Mouse (Mus musculus): ENCODE data around the gene Psma7. TPM values are rescaled to one million over a fixed set of nuclear protein-coding genes. Genes with fewer than 3 reads are reported as not detected.

Gene Psma7
- 100 to 1,000 TPM; 244 to 245 TPM for total RNA-seq (2021)

DNA sequence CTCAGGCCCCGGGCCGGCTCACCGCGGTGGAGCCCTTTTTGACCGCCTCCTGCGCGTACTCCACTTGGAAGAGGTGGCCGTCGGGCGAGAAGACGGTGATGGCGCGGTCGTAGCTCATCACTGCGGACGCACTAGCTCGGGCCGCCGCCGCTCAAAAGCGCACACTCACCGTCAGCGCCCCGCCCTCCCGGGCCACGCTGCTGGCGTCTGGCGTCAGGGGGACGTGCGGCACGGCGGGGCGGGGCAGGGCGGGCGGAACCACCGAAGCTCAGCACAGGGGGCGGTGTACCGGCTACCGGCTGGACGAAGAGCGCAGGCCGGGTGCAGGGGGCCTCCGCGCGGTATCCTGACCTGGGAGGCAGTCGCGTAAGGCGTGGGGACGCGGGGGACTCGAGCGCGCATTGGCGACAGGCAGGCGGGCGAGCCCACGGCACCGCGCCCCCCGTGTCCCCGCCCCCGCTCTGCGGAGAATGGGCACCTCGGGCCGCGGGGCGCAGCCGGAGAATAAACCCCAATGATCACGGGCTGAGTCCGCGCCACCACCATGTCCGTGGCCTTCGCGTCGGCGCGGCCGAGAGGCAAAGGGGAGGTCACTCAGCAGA, at the start of gene Psma7, which contains the start of gene Ss18l1:
Gene Psma7 (minus strand): TSS at position 178 of the 602 bp plus-strand sequence.
Gene Ss18l1 (plus strand): TSS at position 254 of the 602 bp plus-strand sequence.
- intact Hi-C loops (cut with DNase I): loop anchor here (5.0 kb wide), 2 partner anchors 65 to 125 kb away; partner anchors contain the start of gene Taf4
- peak; percentile 95 for DNase-seq

DNA sequence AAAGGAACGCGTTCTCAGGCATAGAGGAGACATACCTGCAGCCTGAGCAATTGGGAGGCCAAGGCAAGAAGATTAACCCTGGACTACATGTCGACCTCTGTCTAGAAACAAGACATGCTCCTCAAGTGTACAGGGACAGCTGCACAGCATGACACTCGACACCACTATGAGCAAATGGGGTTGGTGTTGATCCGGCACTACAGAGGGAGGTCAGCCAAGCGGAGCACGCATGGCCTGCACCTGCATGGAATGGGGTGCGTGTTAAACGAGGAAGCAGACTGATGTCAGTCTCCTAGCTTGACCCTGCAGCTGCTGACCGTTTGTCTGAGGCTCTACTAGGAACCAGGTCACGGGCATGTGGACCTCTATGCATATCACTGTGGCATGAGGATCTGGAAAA, 48.1 kb upstream of the Psma7 start:
- intact Hi-C loops (cut with DNase I): no loop called here

DNA sequence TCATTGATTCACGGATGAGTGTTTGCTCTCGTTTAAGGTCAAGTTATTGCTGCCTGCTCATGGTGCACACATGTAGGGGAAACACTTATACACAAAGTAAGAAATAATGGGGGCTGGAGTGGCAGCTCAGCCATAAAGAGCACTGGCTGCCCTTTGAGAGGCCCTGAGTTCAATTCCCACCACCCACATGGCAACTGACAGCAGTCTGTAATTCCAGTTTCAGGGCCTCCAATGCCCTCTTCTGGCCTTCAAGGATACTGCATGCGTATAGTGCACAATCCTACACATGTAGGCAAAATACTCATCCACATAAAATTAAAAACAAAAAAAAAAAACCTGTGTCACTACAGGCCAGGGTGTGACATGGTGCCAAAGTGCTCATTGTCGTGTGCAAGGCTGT, 45.2 kb upstream of the Psma7 start:
- DNase-seq: no peak
- intact Hi-C loops (cut with DNase I): loop anchor here (10.0 kb wide), 1 partner anchor 77 kb away; no protein-coding TSS in a partner anchor

More for the DNA sequence above, 48.1 kb upstream of the Psma7 start:
- no peak for DNase-seq

DNA sequence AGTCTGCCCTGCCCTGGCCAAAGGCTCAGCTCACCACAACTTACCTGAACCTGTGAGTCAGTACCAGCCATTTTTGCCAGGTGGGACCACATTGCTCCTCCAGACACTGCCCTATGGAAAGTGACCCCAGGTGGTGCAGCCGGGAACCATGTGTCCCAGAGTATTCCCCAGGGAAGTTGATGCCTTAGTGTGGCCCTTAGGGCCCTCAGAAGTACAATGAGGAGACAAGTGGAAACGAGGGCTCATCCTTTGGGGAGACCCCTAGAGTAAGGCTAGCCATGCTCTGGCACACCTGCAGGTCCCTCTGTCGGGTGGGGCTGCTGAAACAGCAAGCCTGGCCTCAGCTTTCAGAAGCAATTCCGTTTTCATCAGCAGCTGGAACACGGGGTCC, 44.4 kb upstream of the Psma7 start:
- DNase-seq: no peak
- intact Hi-C loops (cut with DNase I): loop anchor here (10.0 kb wide), 1 partner anchor 78 kb away; no protein-coding TSS in a partner anchor

DNA sequence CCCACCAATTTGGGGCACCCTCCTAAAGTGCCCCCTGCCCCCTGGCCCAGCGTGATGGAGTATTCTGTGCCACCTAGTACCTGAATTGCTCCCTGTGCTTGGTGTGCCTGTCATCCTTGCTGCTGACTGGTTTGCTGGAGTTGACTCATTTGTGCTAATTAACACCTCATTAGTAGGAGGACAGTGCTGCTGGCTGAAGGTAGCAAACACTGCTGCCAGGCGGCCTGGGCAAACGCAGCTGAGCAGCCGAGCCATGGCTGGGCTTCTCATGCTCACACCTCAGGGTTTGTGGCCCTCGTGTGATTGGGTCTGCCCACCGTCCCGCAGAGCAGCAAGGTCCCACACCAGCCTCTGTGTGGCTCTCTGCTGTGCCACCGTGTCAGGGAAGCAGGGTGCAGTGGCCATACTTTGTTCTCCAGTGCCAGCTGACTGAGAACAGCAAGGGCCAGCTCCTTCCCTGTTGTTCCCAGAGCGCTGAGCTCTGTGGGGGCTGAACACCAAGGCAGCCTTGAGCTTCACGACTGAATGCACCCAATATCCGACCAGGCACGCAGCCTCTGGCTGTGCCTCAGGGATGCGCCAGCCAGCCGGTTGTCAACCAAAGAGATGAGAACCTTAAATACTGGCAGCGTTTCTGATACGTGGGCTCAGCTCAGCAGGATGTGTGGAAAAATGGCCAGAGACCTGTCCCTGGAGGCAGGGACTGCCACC, 43.8 kb upstream of the Psma7 start:
- intact Hi-C loops (cut with DNase I): loop anchor here (10.0 kb wide), 1 partner anchor 79 kb away; no protein-coding TSS in a partner anchor
- DNase-seq: peak; percentile 31

DNA sequence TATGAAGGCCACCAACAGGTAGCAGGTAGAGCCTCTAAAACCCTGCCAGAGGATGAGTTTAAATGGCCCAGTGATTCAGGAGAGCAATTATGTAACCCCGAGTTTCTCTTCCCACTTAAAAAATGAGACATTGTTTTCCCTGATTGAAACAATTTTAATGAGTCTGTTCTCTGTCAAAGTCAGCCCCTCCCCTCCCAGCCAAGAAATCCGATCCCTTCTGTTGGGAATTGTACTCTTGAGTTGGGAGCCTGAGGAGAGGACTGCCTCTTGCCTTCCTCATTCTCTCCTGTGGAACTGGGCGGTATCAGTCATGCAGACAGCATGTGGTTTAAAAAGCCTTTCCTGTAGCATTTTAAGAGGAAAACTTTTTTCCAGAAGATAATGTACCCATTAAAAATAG, 42.3 kb upstream of the Psma7 start:
- DNase-seq: no peak
- intact Hi-C loops (cut with DNase I): loop anchor here (10.0 kb wide), 1 partner anchor 80 kb away; no protein-coding TSS in a partner anchor

DNA sequence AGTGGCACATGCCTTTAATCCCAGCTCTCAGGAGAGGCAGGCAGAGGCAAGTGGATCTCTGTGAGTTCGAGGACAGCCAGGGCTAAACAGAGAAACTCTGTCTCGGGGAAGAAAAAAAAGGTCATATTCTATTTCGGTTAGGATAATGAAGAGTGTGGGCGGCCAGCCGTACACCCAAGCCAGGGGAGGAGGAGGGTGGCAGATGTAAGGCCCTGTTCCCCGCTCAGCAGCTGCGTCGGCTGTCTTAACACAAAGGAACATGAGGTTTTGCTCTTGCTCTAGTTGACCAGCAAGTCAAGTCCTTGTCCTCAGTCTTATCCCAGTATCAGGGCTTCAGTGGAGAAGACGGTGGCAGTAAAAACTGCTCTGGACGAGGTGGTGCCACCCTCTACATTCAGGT, 40.8 kb upstream of the Psma7 start:
- intact Hi-C loops (cut with DNase I): loop anchor here (10.0 kb wide), 1 partner anchor 82 kb away; no protein-coding TSS in a partner anchor
- no peak for DNase-seq

DNA sequence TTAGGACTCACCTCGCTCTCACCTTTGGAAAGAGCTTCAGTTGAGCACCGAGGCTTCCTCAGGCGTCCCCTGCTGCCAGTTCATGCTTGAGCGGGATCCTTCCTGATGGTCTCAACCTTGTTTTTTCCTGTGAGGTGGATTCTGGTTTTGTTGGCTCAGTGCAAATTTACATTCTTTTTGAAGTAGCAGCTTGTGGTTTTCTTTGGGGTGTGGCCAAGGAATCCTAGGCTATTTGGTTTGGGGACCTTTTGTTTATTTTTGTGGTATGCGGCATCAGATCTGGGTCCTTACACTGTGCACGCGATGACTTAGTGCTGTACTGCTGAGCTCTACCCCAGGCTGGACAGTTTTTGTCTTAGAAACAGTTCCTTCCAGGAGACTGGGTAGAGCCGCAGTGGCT, 38.4 kb upstream of the Psma7 start:
- intact Hi-C loops (cut with DNase I): loop anchor here (10.0 kb wide), 1 partner anchor 84 kb away; no protein-coding TSS in a partner anchor
- DNase-seq: no peak

DNA sequence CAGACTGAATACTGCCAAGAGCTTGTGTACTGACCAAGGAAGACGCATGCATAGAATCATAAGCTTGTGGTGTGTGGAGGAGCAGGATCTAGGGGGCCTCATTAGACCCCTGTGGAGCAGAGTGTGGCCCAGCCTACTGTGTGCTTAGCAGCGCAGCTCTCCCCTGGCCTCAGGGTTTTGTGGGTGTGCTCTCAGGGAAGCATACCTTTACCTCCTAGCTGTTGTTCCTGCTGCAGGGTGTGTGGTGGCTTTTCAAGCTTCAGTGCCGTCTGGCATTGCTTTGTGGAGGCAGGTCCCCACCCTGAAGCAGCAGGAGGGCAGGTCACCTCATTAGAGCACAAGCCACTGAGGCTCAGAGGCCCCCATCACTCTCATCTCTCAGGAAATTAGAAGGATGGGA, 35.4 kb upstream of the Psma7 start:
- intact Hi-C loops (cut with DNase I): loop anchor here (10.0 kb wide), 1 partner anchor 177 kb away; the partner anchor contains the start of gene Rps21
- DNase-seq: no peak

DNA sequence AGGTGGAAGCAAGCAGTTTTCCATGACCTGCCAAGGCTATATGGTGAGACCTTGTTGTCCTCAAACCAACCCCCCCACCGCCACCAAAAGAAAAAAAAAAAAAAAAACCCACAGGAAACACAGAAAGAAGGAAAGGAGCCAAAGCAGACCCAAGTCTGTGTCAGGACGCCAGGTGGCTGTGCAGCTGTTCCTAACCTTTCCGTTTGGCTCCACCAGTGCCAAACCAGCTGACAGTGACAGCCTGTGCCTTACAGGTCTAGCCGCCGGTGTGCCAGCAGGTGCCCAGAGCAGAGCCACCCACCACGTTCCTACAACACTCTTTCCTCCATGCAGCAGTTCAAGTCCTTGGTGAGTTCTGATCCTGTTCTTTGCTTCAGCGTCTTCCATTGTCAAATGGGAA, 30.7 kb upstream of the Psma7 start:
- DNase-seq: no peak
- intact Hi-C loops (cut with DNase I): loop anchor here (5.0 to 10.0 kb wide), 2 partner anchors 44 to 182 kb away; partner anchors contain the start of genes Osbpl2 and Rps21

DNA sequence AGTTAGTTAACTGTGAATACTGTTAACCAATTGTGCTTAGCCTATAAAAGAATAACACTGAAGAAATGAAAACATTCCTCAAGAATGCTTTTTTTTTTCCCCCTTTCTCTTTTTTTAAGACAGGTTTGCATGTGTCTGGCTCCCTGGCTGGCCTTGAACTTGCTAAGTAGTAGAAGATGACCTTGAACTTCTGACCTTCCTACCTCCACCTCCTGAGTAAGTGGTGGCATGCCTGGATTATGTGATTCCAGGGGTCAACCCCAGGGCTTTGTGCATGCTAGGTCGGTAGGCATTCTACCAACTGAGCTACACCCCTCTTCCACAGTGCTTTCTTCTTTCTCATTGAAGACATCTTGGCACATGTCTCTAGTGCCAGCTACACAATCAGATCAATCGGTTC, 29.4 kb upstream of the Psma7 start:
- intact Hi-C loops (cut with DNase I): loop anchor here (5.0 to 10.0 kb wide), 2 partner anchors 46 to 183 kb away; partner anchors contain the start of genes Osbpl2 and Rps21
- no peak for DNase-seq

DNA sequence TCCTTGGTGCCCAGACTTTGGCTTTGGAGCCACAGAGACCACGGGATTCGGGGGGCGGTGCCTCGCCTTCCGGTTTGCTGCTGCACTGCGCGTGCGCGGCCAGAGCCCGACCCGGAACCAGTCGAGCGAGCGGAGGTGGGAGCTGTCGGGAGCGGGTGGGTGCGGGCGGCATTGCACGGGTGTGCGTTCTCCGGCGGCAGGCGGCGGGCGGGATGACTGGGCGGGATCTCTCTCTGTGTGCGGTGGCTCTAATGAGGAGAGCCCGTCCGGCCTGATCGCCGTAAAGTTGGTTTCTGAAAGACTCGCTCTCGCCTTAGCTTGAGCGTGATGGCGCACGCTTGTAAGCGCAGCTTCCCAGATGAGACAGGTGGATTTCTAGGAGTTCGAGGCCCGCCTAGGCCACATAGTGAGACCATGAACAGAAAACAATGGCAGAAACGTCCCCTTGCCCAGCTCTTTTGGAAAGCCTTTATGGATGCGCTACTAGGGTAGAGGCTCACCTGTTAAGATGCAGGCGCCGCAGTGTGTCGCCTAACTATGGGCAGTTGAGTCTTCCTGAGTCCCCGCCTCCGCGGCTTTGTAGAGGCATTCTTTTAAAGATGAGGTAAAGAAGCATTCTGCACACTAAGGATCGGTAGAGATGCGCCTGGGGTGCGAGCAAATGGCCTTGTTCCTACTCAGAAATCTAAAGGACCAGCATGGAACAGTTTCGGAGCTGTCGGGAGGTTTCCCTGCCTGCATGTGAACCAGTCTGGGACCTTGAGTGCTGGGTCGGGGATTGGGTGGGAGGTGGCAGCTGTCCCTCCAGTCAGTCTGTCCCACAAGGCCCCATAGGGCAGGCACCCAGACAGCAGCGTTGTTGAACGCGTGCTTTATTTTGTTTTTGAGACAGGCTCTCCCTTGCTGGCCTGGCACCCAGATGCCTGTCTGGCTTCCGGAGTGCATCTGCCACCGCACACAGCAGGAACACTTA, 28.5 kb upstream of the Psma7 start, which contains the start of gene Mtg2:
Gene Mtg2 (plus strand): TSS at position 108 of the 973 bp plus-strand sequence.
- DNase-seq: peak; percentile 97
- intact Hi-C loops (cut with DNase I): loop anchor here (5.0 to 10.0 kb wide), 2 partner anchors 47 to 184 kb away; partner anchors contain the start of genes Osbpl2 and Rps21

DNA sequence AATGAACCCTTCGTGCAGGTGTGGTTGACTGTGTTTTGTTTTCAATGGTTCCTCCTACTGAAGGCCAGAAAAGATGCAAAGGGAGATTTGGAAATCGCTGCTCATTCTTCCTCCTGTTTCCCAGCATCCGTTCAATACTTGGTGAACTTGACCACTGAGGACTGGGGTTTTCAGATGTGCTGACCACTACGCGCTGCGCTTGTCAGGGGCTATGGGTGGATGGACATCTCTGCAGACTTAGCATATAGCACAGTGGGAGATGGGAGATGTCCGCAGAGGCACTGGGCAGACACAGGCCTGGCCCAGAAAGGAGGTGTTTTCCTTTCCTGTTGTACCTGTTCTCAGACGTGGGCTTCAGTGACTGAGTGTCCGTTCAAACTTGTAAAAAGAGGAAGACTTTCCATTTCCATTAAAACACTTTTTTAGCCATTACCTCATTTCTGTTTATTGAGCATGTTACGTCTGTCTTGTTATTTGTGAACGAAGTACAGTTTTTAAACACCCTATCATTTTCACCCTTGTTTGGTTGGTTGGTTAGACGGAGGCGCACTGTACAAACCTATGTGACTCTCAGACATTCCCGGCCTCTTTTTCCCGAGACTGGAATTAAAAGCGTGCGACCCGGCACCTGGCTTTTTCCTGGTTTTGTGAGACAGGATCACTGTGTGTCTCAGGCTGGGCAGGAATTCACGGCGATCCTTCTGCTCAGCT, 27.7 kb upstream of the Psma7 start:
- DNase-seq: no peak
- intact Hi-C loops (cut with DNase I): loop anchor here (5.0 to 10.0 kb wide), 2 partner anchors 47 to 185 kb away; partner anchors contain the start of genes Osbpl2 and Rps21

DNA sequence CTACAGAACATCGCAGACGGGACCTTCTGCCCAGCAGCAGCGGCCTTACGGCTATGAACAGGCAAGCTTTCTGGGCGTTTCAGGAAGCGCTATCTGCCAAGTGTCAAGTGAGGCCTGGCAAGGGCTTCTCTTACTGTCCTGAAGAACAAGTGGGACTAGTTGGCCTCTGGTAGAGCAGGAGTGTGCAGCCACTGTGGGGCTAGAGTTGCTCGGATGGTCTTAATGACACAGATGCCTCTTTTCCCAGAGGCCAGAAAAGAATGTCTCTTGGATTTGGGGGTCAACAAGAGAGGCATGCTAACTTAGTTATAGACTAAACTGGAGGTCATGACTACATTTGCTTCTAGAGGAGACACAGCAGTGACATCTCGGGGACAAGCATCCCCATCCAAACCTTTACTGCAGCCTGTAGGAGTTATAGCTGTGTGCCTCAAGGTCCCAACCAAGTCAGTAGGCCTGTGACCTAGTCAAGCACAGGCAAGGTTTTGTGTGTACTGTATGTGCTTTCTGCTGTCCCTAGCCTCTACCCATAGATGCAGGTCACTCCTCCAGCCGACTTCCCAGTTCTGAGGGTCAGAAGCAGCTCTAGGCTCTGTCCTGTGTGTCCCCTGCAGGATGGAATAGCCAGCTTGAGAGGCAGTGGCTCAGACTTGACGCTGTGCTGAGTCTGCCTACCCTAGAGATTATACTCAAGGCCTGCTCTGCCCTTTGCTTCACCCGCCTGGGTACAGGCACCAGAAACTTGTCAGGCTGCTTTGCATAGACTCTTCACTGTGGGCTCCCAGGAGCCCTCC, 21.3 kb upstream of the Psma7 start:
- DNase-seq: no peak
- intact Hi-C loops (cut with DNase I): no loop called here

DNA sequence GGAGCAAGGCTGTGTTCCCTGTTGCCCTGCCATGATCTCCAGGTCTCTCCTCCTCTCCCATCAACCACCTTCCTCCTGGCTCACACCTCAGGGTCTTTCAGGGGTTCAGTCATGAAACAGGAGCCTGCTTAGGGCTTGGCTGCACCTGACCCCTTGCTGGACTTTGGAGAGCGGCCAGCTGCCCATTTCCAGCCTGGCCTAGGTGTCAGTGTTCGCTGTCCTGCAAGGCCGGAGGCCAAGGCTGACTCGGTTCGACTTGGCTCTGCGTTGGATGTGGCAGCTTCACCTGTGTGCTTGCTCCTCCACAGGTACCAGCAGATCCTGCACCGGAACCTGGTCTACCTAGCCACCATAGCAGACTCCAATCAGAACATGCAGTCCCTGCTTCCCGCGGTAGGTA, 10.8 kb upstream of the Psma7 start:
- intact Hi-C loops (cut with DNase I): no loop called here
- DNase-seq: no peak

DNA sequence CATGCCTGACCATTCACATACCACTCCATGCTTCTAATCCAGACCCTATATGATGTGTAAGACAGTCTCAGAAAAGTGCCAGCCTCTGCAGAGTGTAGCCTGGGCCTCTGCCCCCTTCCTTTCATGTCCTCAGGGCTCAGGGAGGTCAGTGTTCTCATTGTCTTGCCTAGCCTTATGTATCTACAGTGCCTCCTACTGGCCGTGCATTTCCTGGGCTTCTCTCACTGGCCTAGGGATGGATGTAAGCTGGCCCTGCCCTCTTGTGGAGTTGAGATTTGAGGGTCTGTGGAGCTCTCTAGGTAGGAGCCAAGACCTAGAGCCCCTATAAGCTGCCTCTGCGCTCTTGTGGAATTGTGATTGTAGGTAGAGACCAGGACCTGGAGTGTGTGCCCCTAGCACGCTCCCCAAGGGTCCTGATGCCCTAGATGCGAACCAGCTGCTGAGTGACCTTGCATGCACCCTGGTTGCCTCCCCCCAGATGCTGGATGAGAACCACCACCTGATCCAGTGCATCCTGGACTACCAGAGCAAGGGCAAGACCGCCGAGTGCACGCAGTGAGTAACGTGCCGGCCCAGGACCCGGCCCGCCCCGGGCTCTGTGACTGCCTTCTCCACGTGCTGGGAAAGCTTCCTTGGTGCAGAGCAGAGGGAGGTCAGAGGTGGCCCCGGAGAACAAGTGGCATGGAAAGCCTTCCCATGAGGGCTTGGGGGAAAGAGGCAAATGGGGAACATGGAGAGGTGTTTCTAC, 9.9 kb upstream of the Psma7 start:
- intact Hi-C loops (cut with DNase I): no loop called here
- DNase-seq: peak; percentile 31

DNA sequence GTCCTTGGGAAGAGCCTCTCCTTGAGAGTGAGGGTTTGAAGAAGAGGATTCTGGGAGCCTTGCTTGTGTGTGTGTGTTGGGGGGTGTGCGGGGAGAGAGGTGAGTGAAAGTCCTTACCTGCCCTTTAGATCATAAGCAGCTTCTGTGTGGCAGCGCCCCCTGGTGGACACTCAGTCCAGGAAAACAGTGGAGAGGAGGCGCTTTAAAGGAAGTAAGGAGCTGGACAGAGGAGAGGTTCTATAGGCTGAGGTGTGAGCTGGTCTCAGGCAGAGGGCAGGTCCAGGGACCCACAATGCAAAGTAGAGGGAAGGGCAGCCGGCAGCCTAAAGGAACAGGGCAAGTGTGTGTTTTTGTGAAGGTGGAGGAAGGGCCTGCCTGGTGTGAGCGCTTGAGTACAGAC, 8.8 kb upstream of the Psma7 start:
- intact Hi-C loops (cut with DNase I): no loop called here
- peak; percentile 86 for DNase-seq

Data from left cerebral cortex, postnatal 4 days (tissue).